Mouse (Mus musculus): ENCODE measurements around the gene Fxyd6. TPM values are rescaled to one million over a fixed set of nuclear protein-coding genes. Genes with fewer than 3 reads are reported as not detected.

Gene Fxyd6
- polyA plus RNA-seq, 1 experiment: 18.9 TPM

DNA sequence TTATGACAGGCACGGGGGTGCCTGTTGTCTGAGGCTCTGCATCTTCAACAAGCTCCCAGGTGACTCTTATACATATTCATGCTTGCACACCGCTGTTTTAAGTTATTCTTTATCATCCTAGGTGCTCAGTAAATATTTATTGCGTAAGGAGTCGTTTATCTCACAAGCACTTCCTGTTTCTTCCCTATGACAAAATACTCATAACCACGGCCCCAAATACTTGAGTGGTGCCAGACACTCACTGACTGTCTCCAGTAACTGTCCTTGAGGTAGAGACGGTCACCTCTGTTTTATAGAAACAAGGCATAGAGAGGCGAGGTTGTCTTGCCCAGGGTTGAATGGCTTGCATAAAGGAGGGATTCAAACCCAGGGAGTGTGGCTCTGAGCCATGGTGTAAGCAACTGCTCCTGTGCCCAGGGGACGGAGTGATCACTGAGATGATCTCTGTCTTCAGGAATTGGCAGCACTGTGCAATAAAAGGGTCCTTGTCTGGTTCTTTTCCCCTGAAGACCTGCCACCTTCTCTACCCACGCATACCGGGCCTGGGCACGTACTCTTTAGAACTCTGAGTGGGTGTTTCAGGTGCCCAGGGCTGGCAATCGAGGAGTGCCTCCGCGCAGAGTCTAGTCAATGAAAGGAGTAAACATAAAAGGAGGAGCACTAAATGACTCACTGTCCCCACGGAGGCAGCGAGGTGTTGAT lies 70.2 kb downstream of the Fxyd6 start:
- Histone ChIP-seq H3K27ac (ENCODE audit: insufficient read depth, low read depth, low read length) (no peak overlapping the region), H3K27me3 (ENCODE audit: control insufficient read depth, insufficient read depth, low read length) (no peaks in the 10 kb centered on the region), H3K4me1 (ENCODE audit: control insufficient read depth, insufficient read depth, insufficient read length, low read length) (peaks cover 6% of the 10 kb centered on the region), H3K4me3 (ENCODE audit: low read depth, low read length) (no peak overlapping the region), H3K36me3 (ENCODE audit: control insufficient read depth, insufficient read depth, low read length) (no peaks in the 10 kb centered on the region)
- TF ChIP-seq POLR2A (IDR thresholded peaks at IDR 0.05; ENCODE audit: low read depth, low read length) (no peak), CTCF (IDR thresholded peaks at IDR 0.05; ENCODE audit: extremely low read depth, insufficient read length, insufficient replicate concordance, low read depth, low read length) (no peak)
- WGBS: 51% methylated on average over 16 of the region's 16 CpGs

DNA sequence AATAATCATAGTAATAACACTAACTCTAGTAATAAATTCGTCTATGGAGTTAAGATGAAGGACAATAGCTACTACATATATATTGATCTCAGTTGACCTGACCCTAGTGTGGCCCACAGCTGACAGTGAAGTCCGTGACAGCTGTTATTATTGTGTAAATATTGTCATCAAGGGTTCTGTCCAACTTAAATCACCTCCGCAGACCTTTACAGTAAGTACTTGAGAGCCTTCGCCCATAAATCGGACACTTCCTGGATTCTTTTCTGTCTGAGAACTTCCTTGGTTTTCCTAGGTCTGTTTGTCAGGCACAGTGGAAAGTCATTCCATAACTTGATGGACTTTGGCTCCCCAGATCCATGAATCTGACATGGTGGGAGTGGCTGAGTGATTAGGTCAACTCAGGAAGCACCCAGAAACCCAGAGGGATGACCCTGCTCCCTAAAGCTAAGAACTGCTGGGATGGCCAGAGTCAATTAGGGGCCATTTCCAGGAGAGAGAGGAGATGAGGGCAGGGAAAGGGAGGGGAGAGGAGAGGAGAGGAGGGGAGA lies 74.3 kb downstream of the Fxyd6 start:
- Histone ChIP-seq H3K27me3 (ENCODE audit: control insufficient read depth, insufficient read depth, low read length) (no peaks in the 10 kb centered on the region), H3K36me3 (ENCODE audit: control insufficient read depth, insufficient read depth, low read length) (no peaks in the 10 kb centered on the region), H3K4me1 (ENCODE audit: control insufficient read depth, insufficient read depth, insufficient read length, low read length) (peaks cover 6% of the 10 kb centered on the region), H3K4me3 (ENCODE audit: low read depth, low read length) (no peak overlapping the region), H3K27ac (ENCODE audit: insufficient read depth, low read depth, low read length) (no peak overlapping the region)
- TF ChIP-seq POLR2A (IDR thresholded peaks at IDR 0.05; ENCODE audit: low read depth, low read length) (no peak), CTCF (IDR thresholded peaks at IDR 0.05; ENCODE audit: extremely low read depth, insufficient read length, insufficient replicate concordance, low read depth, low read length) (no peak)
- 22% methylated on average over 5 of the region's 5 CpGs for WGBS

Other genes starting within 250 kb of the Fxyd6 start
- 0.06 and 0.09 TPM in 2 replicates for gene Scn4b, start 231.8 kb upstream of the Fxyd6 start, polyA plus RNA-seq (2012; rRNA removed)
- 0.10 TPM in 1 of 2 replicates, not detected in the other for gene BC049352, start 188.2 kb upstream of the Fxyd6 start, polyA plus RNA-seq (2012; rRNA removed)
- gene Tmprss4, start 166.1 kb upstream of the Fxyd6 start, polyA plus RNA-seq (2012; rRNA removed): 65.3 and 108 TPM in 2 replicates
- 2.9 and 3.3 TPM in 2 replicates for gene Il10ra, start 101.0 kb upstream of the Fxyd6 start, polyA plus RNA-seq (2012; rRNA removed)
- gene Tmprss13, start 51.1 kb upstream of the Fxyd6 start, polyA plus RNA-seq (2012; rRNA removed): 0.04 and 0.14 TPM in 2 replicates
- gene Fxyd2, start 29.5 kb downstream of the Fxyd6 start, polyA plus RNA-seq (2012; rRNA removed): 2.3 and 4.6 TPM in 2 replicates
- gene Dscaml1, start 56.4 kb downstream of the Fxyd6 start, polyA plus RNA-seq (2012; rRNA removed): 0.48 and 0.62 TPM in 2 replicates

Measured in small intestine, adult 2 months (tissue).